Mouse (Mus musculus): ENCODE results near the gene Ccpg1. TPM values are rescaled to one million over a fixed set of nuclear protein-coding genes. Genes with fewer than 3 reads are reported as not detected.

The Ccpg1 gene
- polyA plus RNA-seq, 1 experiment from 2014 or later = 22.9 TPM

- no peaks in the 10 kb centered on the region for H3K9me3 ChIP-seq (ENCODE audit: control insufficient read depth, low read length)
- H3K27ac ChIP-seq (replicated peaks) = no peak overlapping the region
- H3K4me3 ChIP-seq (ENCODE audit: low read depth, low read length) = no peak overlapping the region
- no peaks in the 10 kb centered on the region for H3K27me3 ChIP-seq (ENCODE audit: control insufficient read depth, insufficient read depth, low read length)
- ATAC-seq (ENCODE audit: low FRiP score, low TSS enrichment) = no peak
- DNase-seq (ENCODE audit: low spot score) = no peak
- H3K4me1 ChIP-seq (replicated peaks; ENCODE audit: control insufficient read depth, insufficient read depth) = no peaks in the 10 kb centered on the region
- no peaks in the 10 kb centered on the region for H3K36me3 ChIP-seq (ENCODE audit: control insufficient read depth, insufficient read depth, low read length)
- 72% methylated on average over 7 of the region's 7 CpGs for WGBS
- H3K4me2 ChIP-seq (replicated peaks; ENCODE audit: low read depth) = no peak overlapping the region
- H3K9ac ChIP-seq (ENCODE audit: low read length) = no peak overlapping the region
- no peak for TF ChIP-seq EP300 (optimal IDR thresholded peaks at IDR 0.05)
Measured at GRCm38 (mm10) chr9:72996806-72997205, 11.6 kb downstream of the Ccpg1 start.

GRCm38 (mm10) chr9:73000487-73000886 is 15.3 kb downstream of the Ccpg1 start:
- WGBS = 60% methylated on average over 2 of the region's 2 CpGs
- ATAC-seq (ENCODE audit: low FRiP score, low TSS enrichment) (no peak), DNase-seq (ENCODE audit: low spot score) (no peak)
- H3K4me3 ChIP-seq (ENCODE audit: low read depth, low read length) = no peak overlapping the region
- no peaks in the 10 kb centered on the region for H3K27me3 ChIP-seq (ENCODE audit: control insufficient read depth, insufficient read depth, low read length)
- no peaks in the 10 kb centered on the region for H3K36me3 ChIP-seq (ENCODE audit: control insufficient read depth, insufficient read depth, low read length)
- H3K9me3 ChIP-seq (ENCODE audit: control insufficient read depth, low read length) = no peaks in the 10 kb centered on the region
- no peak overlapping the region for H3K9ac ChIP-seq (ENCODE audit: low read length)
- TF ChIP-seq CTCF (IDR thresholded peaks at IDR 0.05; ENCODE audit: low read depth) (peak; percentile 47), EP300 (optimal IDR thresholded peaks at IDR 0.05) (no peak)
- no peak overlapping the region for H3K4me2 ChIP-seq (replicated peaks; ENCODE audit: low read depth)
- H3K4me1 ChIP-seq (replicated peaks; ENCODE audit: control insufficient read depth, insufficient read depth) = no peaks in the 10 kb centered on the region
- no peak overlapping the region for H3K27ac ChIP-seq (replicated peaks)

- Histone ChIP-seq H3K4me1 (replicated peaks; ENCODE audit: control insufficient read depth, insufficient read depth) (no peaks in the 10 kb centered on the region), H3K27me3 (ENCODE audit: control insufficient read depth, insufficient read depth, low read length) (no peaks in the 10 kb centered on the region), H3K9ac (ENCODE audit: low read length) (no peak overlapping the region), H3K27ac (replicated peaks) (no peak overlapping the region), H3K4me3 (ENCODE audit: low read depth, low read length) (no peak overlapping the region), H3K36me3 (ENCODE audit: control insufficient read depth, insufficient read depth, low read length) (no peaks in the 10 kb centered on the region), H3K4me2 (replicated peaks; ENCODE audit: low read depth) (no peak overlapping the region), H3K9me3 (ENCODE audit: control insufficient read depth, low read length) (no peaks in the 10 kb centered on the region)
- ATAC-seq (ENCODE audit: low FRiP score, low TSS enrichment) = no peak
- no peak for TF ChIP-seq EP300 (optimal IDR thresholded peaks at IDR 0.05)
- no peak for TF ChIP-seq CTCF (IDR thresholded peaks at IDR 0.05; ENCODE audit: low read depth)
- DNase-seq (ENCODE audit: low spot score) = no peak
- WGBS = 88% methylated on average over 13 of the region's 13 CpGs
Measured at GRCm38 (mm10) chr9:73001314-73002011, 16.2 kb downstream of the Ccpg1 start.

GRCm38 (mm10) chr9:73002177-73002576 is 16.9 kb downstream of the Ccpg1 start:
- Histone ChIP-seq H3K36me3 (ENCODE audit: control insufficient read depth, insufficient read depth, low read length) (no peaks in the 10 kb centered on the region), H3K27me3 (ENCODE audit: control insufficient read depth, insufficient read depth, low read length) (no peaks in the 10 kb centered on the region), H3K4me3 (ENCODE audit: low read depth, low read length) (no peak overlapping the region), H3K9ac (ENCODE audit: low read length) (no peak overlapping the region), H3K4me2 (replicated peaks; ENCODE audit: low read depth) (no peak overlapping the region), H3K4me1 (replicated peaks; ENCODE audit: control insufficient read depth, insufficient read depth) (no peaks in the 10 kb centered on the region), H3K27ac (replicated peaks) (no peak overlapping the region), H3K9me3 (ENCODE audit: control insufficient read depth, low read length) (no peaks in the 10 kb centered on the region)
- DNase-seq (ENCODE audit: low spot score) = no peak
- TF ChIP-seq CTCF (IDR thresholded peaks at IDR 0.05; ENCODE audit: low read depth) (no peak), EP300 (optimal IDR thresholded peaks at IDR 0.05) (no peak)
- whole genome bisulfite sequencing = 68% methylated on average over 3 of the region's 3 CpGs
- no peak for ATAC-seq (ENCODE audit: low FRiP score, low TSS enrichment)

GRCm38 (mm10) chr9:73004076-73004475 is 18.8 kb downstream of the Ccpg1 start:
- 83% methylated on average over 8 of the region's 8 CpGs for WGBS
- DNase-seq (ENCODE audit: low spot score) = no peak

GRCm38 (mm10) chr9:73005106-73005505 is 19.9 kb downstream of the Ccpg1 start:
- 81% methylated on average over 6 of the region's 6 CpGs for WGBS
- no peak overlapping the region for H3K4me3 ChIP-seq (ENCODE audit: low read depth, low read length)
- no peaks in the 10 kb centered on the region for H3K36me3 ChIP-seq (ENCODE audit: control insufficient read depth, insufficient read depth, low read length)
- H3K27ac ChIP-seq (replicated peaks) = no peak overlapping the region
- no peak overlapping the region for H3K4me2 ChIP-seq (replicated peaks; ENCODE audit: low read depth)
- H3K4me1 ChIP-seq (replicated peaks; ENCODE audit: control insufficient read depth, insufficient read depth) = no peaks in the 10 kb centered on the region
- no peaks in the 10 kb centered on the region for H3K9me3 ChIP-seq (ENCODE audit: control insufficient read depth, low read length)
- TF ChIP-seq CTCF (IDR thresholded peaks at IDR 0.05; ENCODE audit: low read depth) (no peak), EP300 (optimal IDR thresholded peaks at IDR 0.05) (no peak)
- H3K27me3 ChIP-seq (ENCODE audit: control insufficient read depth, insufficient read depth, low read length) = no peaks in the 10 kb centered on the region
- ATAC-seq (ENCODE audit: low FRiP score, low TSS enrichment) (no peak), DNase-seq (ENCODE audit: low spot score) (no peak)
- H3K9ac ChIP-seq (ENCODE audit: low read length) = no peak overlapping the region

More at GRCm38 (mm10) chr9:73004076-73004475, 18.8 kb downstream of the Ccpg1 start:
- Histone ChIP-seq H3K9ac (ENCODE audit: low read length) (no peak overlapping the region), H3K9me3 (ENCODE audit: control insufficient read depth, low read length) (no peaks in the 10 kb centered on the region), H3K4me3 (ENCODE audit: low read depth, low read length) (no peak overlapping the region), H3K36me3 (ENCODE audit: control insufficient read depth, insufficient read depth, low read length) (no peaks in the 10 kb centered on the region), H3K27me3 (ENCODE audit: control insufficient read depth, insufficient read depth, low read length) (no peaks in the 10 kb centered on the region), H3K27ac (replicated peaks) (no peak overlapping the region), H3K4me2 (replicated peaks; ENCODE audit: low read depth) (no peak overlapping the region), H3K4me1 (replicated peaks; ENCODE audit: control insufficient read depth, insufficient read depth) (no peaks in the 10 kb centered on the region)
- no peak for TF ChIP-seq EP300 (optimal IDR thresholded peaks at IDR 0.05)
- ATAC-seq (ENCODE audit: low FRiP score, low TSS enrichment) = no peak
